Mouse (Mus musculus) forebrain, embryonic 10.5 days (tissue): Measurements from ENCODE around the gene Chl1. TPM values are rescaled to one million over a fixed set of nuclear protein-coding genes. Genes with fewer than 3 reads are reported as not detected.

ENCODE experiments used
- DNase-seq: peaks from one replicate; pipeline ENCODE4 v3.0.0-alpha.2; 2017; ENCODE audit warnings: low spot score; ENCODE audit errors: extremely low spot score
- H3K27ac ChIP-seq: fragments of 300-500 bp; sonication (generic); 2 replicates; pipeline ENCODE4 v1.5.1; 2016; ENCODE audit warnings: mild to moderate bottlenecking
- H3K27me3 ChIP-seq: fragments of 300-500 bp; sonication (generic); 2 replicates; pipeline ENCODE4 v1.6.1; 2016; ENCODE audit warnings: mild to moderate bottlenecking; ENCODE audit not compliant: poor library complexity, severe bottlenecking
- H3K36me3 ChIP-seq: fragments of 300-500 bp; sonication (generic); replicated peaks from 2 replicates; pipeline ENCODE4 v1.6.1; 2016; ENCODE audit warnings: mild to moderate bottlenecking, moderate library complexity
- H3K4me1 ChIP-seq: fragments of 300-500 bp; sonication (generic); 2 replicates; pipeline ENCODE4 v1.6.1; 2016
- H3K4me3 ChIP-seq: fragments of 300-500 bp; sonication (generic); 2 replicates; pipeline ENCODE4 v1.5.1; 2016; ENCODE audit warnings: mild to moderate bottlenecking, moderate library complexity
- H3K9me3 ChIP-seq: fragments of 300-500 bp; sonication (generic); 2 replicates; pipeline ENCODE4 v1.6.1; 2016; ENCODE audit warnings: mild to moderate bottlenecking, moderate library complexity
- WGBS: fragments of 180-500 bp; shearing (Covaris S2); methylation state at CpG from one replicate; pipeline ENCODE4 v1.1.7; 2016; 5-methylcytosine and 5-hydroxymethylcytosine counted together
- polyA plus RNA-seq: library from polyadenylated mRNA; unstranded; fragments of >200 nt; fragmentation: Nextera tagmentation; extraction: Ambion mirVana; gene quantifications from 2 replicates; pipeline ENCODE4 v1.2.1, GENCODE M21; 2016

Gene Chl1
- polyA plus RNA-seq: 0.33 and 1.6 TPM in 2 replicates

- DNase-seq: peak; percentile 18
- H3K4me3 ChIP-seq: peak within 1 kb of the TSS; percentile 58
- no peak within 1 kb of the TSS for H3K27ac ChIP-seq
- no peaks in the 10 kb centered on the region for H3K9me3 ChIP-seq
- H3K4me1 ChIP-seq: peaks cover 24% of the 10 kb centered on the region
- WGBS: 3% methylated on average over 25 of the region's 25 CpGs
- H3K27me3 ChIP-seq: peaks cover 66% of the 10 kb centered on the region
- no peaks in the 10 kb centered on the region for H3K36me3 ChIP-seq
Observed at GRCm38 (mm10) chr6:103510392-103511289, at the start of gene Chl1. TSS of gene Chl1 (plus strand) at chr6:103510586.

GRCm38 (mm10) chr6:103465479-103466080 lies 44.8 kb upstream of the Chl1 start:
- H3K9me3 ChIP-seq: no peaks in the 10 kb centered on the region
- no peak for DNase-seq
- no peaks in the 10 kb centered on the region for H3K36me3 ChIP-seq
- 84% methylated on average over 5 of the region's 5 CpGs for WGBS
- peaks cover 7% of the 10 kb centered on the region; the same call in 1 of the 2 replicates for H3K4me1 ChIP-seq
- H3K27ac ChIP-seq: no peak overlapping the region
- H3K27me3 ChIP-seq: no peaks in the 10 kb centered on the region
- H3K4me3 ChIP-seq: no peak overlapping the region

GRCm38 (mm10) chr6:103473316-103473715 lies 37.1 kb upstream of the Chl1 start:
- no peaks in the 10 kb centered on the region for H3K4me1 ChIP-seq
- H3K27ac ChIP-seq: no peak overlapping the region
- WGBS: 74% methylated on average over 5 of the region's 5 CpGs
- no peaks in the 10 kb centered on the region for H3K27me3 ChIP-seq
- DNase-seq: no peak
- H3K9me3 ChIP-seq: no peaks in the 10 kb centered on the region
- no peak overlapping the region for H3K4me3 ChIP-seq
- H3K36me3 ChIP-seq: no peaks in the 10 kb centered on the region

- H3K27me3 ChIP-seq: no peaks in the 10 kb centered on the region
- 84% methylated on average over 1 of the region's 1 CpGs for WGBS
- 0 out of 2 replicates have a peak, but pooled peaks cover 5% of the 10 kb centered on the region for H3K4me1 ChIP-seq
- H3K9me3 ChIP-seq: no peaks in the 10 kb centered on the region
- no peak overlapping the region for H3K27ac ChIP-seq
- DNase-seq: no peak
- no peaks in the 10 kb centered on the region for H3K36me3 ChIP-seq
- no peak overlapping the region for H3K4me3 ChIP-seq
Observed at GRCm38 (mm10) chr6:103487199-103487598, 23.2 kb upstream of the Chl1 start.

- Histone ChIP-seq H3K9me3 (no peaks in the 10 kb centered on the region), H3K4me1 (0 out of 2 replicates have a peak, but pooled peaks cover 3% of the 10 kb centered on the region), H3K27me3 (no peaks in the 10 kb centered on the region), H3K27ac (no peak overlapping the region), H3K36me3 (no peaks in the 10 kb centered on the region), H3K4me3 (no peak overlapping the region)
- DNase-seq: no peak
- 86% methylated on average over 4 of the region's 4 CpGs for WGBS
Observed at GRCm38 (mm10) chr6:103498404-103498803, 12.0 kb upstream of the Chl1 start.

GRCm38 (mm10) chr6:103504065-103504464 lies 6.3 kb upstream of the Chl1 start:
- Histone ChIP-seq H3K36me3 (no peaks in the 10 kb centered on the region), H3K4me1 (no peaks in the 10 kb centered on the region), H3K4me3 (no peak overlapping the region), H3K27ac (no peak overlapping the region), H3K9me3 (no peaks in the 10 kb centered on the region), H3K27me3 (peaks cover 15% of the 10 kb centered on the region)
- 76% methylated on average over 3 of the region's 3 CpGs for WGBS
- DNase-seq: no peak

- Histone ChIP-seq H3K4me1 (peaks cover 24% of the 10 kb centered on the region), H3K36me3 (no peaks in the 10 kb centered on the region), H3K27ac (no peak overlapping the region), H3K4me3 (no peak overlapping the region), H3K27me3 (peaks cover 54% of the 10 kb centered on the region), H3K9me3 (no peaks in the 10 kb centered on the region)
- 74% methylated on average over 3 of the region's 3 CpGs for WGBS
- no peak for DNase-seq
Observed at GRCm38 (mm10) chr6:103507751-103508575, 2.4 kb upstream of the Chl1 start.

GRCm38 (mm10) chr6:103509596-103509995 lies 790 bp upstream of the Chl1 start:
- no peak for DNase-seq
- Histone ChIP-seq H3K27ac (no peak overlapping the region), H3K36me3 (no peaks in the 10 kb centered on the region), H3K4me3 (no peak overlapping the region), H3K27me3 (peaks cover 66% of the 10 kb centered on the region), H3K4me1 (peaks cover 24% of the 10 kb centered on the region), H3K9me3 (no peaks in the 10 kb centered on the region)
- 80% methylated on average over 4 of the region's 4 CpGs for WGBS

- DNase-seq: peak; percentile 20
- H3K27me3 ChIP-seq: peaks cover 66% of the 10 kb centered on the region
- H3K4me3 ChIP-seq: peak overlapping the region; percentile 58
- H3K4me1 ChIP-seq: peaks cover 24% of the 10 kb centered on the region
- H3K27ac ChIP-seq: no peak overlapping the region
- WGBS: 4% methylated on average over 18 of the region's 18 CpGs
- H3K9me3 ChIP-seq: no peaks in the 10 kb centered on the region
- no peaks in the 10 kb centered on the region for H3K36me3 ChIP-seq
Observed at GRCm38 (mm10) chr6:103511290-103511971, 1.0 kb downstream of the Chl1 start.

GRCm38 (mm10) chr6:103511972-103512565 lies 1.7 kb downstream of the Chl1 start:
- no peaks in the 10 kb centered on the region for H3K9me3 ChIP-seq
- H3K27ac ChIP-seq: no peak overlapping the region
- peaks cover 66% of the 10 kb centered on the region for H3K27me3 ChIP-seq
- H3K4me3 ChIP-seq: peak overlapping the region; percentile 58
- WGBS: under 1% methylated on average over 26 of the region's 29 CpGs
- H3K36me3 ChIP-seq: no peaks in the 10 kb centered on the region
- peaks cover 24% of the 10 kb centered on the region for H3K4me1 ChIP-seq
- DNase-seq: peak; percentile 48

GRCm38 (mm10) chr6:103512911-103513321 lies 2.5 kb downstream of the Chl1 start:
- 57% methylated on average over 6 of the region's 6 CpGs for WGBS
- H3K27ac ChIP-seq: no peak overlapping the region
- H3K4me3 ChIP-seq: no peak overlapping the region
- peaks cover 24% of the 10 kb centered on the region for H3K4me1 ChIP-seq
- H3K27me3 ChIP-seq: peaks cover 62% of the 10 kb centered on the region
- DNase-seq: no peak
- H3K9me3 ChIP-seq: no peaks in the 10 kb centered on the region
- no peaks in the 10 kb centered on the region for H3K36me3 ChIP-seq
